Mouse (Mus musculus) lung, adult 2 months (tissue): ENCODE data around the gene Cd52.

Experiments
- CTCF ChIP-seq: fragments of 200-500 bp; IDR thresholded peaks from 2 replicates; pipeline ENCODE4 v1.5.1; 2011; ENCODE audit warnings: mild to moderate bottlenecking, low read length, control low read depth; ENCODE audit not compliant: insufficient read depth
- POLR2A ChIP-seq: fragments of 200-500 bp; IDR thresholded peaks from 2 replicates; pipeline ENCODE4 v1.6.1; 2011; ENCODE audit warnings: low read depth, mild to moderate bottlenecking, control low read depth, low read length, borderline replicate concordance; ENCODE audit errors: extremely low read depth

- TF ChIP-seq POLR2A (no peak), CTCF (no peak)
These were observed 42.3 kb downstream of the Cd52 start for GRCm38 (mm10) chr4:134052560-134052959.
